ENCODE assay signal across 9 mouse cellular contexts in the genomic region with DNA sequence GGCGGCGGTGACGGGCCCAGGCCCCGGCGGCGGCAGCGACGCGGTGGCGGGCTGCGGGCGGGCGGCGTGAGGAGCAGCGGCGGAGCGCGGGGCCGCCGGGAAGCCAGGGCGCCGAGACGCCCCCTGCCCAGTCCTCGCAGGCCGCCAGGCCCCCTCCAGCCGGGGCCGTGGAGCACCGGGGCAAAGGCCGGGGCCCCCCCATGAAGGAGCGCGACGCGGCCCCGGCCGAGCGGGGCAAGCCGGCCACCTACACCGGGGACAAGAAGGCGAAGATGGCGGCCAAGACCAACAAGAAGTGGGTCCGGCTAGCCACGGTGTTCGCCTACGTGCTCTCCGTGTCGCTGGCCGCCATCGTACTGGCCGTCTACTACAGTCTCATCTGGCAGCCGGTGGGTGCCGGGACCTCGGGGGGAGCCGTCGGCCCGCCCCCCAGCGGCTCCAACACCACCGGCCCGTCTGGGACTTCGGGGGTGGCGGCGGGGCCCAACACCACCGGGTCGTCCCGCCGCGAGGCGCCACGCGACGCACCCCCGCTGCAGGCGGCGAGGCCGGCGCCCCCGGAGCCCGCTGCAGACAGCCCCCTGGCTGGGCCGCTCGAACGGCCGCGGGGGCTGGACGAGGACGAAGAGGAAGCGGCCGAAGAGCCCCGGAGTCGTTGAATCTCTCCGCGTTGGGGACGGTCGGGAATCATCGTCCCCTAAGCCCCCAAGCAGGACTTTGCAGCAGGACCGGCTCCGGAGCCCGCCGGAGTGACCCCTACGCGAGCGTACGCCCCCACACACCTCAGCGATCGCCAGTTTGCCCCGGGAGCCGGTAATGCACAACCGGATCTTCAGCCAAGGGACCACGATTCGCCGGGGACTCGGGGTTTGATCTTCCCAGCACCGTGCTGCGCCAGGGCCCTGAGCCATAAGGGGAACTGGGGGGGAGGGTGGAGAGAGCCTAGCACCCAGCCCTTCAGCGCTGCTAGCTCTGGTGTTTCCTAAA. TPM values are rescaled to one million over a fixed set of nuclear protein-coding genes. Genes with fewer than 3 reads are reported as not detected.
A peak's percentile ranks its signal among the peaks of the same experiment; 100 is the strongest.
DNase-seq lines count a peak whose midpoint lies in the region; ATAC-seq and TF ChIP-seq lines count a peak whose summit lies in the region.
"Had no signal": no experiment of that assay in that cellular context is flagged by ENCODE, and none has a peak within 500 bp of the region (broad histone marks: within the 10 kb centered on the region; RNA-seq: fewer than 3 reads in every experiment).

No protein-coding gene starts in this region.

- no peak for TF ChIP-seq CTCF in cortical plate, adult 2 months (IDR thresholded peaks at IDR 0.05; ENCODE audit: extremely low read depth, insufficient read depth, low read length)

- H3K9ac ChIP-seq in ES-E14 (ENCODE audit: insufficient read depth, low read depth, low read length, poor library complexity, severe bottlenecking) = peak overlapping the region; percentile 69
- H3K9ac ChIP-seq in heart, embryonic 15.5 days = peak overlapping the region; percentile 98
- peak overlapping the region; percentile 92 for H3K9ac ChIP-seq in midbrain, embryonic 13.5 days (replicated peaks)

- TF ChIP-seq POLR2A in cortical plate, adult 2 months (IDR thresholded peaks at IDR 0.05; ENCODE audit: extremely low read depth, insufficient read depth, low read length) = no peak

- H3K4me1 ChIP-seq in ES-E14 (ENCODE audit: control insufficient read depth in 2 of 2, insufficient read depth in 2 of 2, low read length in 2 of 2, poor library complexity in 1 of 2) = no peaks in the 10 kb centered on the region
- H3K4me1 ChIP-seq in cortical plate, adult 2 months (ENCODE audit: control insufficient read depth, insufficient read depth, low read length) = peaks cover 12% of the 10 kb centered on the region
- H3K4me1 ChIP-seq in heart, embryonic 15.5 days (replicated peaks) = peaks cover 59% of the 10 kb centered on the region
- peaks cover 52% of the 10 kb centered on the region for H3K4me1 ChIP-seq in midbrain, embryonic 13.5 days (replicated peaks)

- ATAC-seq in heart, embryonic 15.5 days (replicated peaks; ENCODE audit: insufficient number of reproducible peaks, insufficient read depth, low FRiP score, low read depth) = peak; percentile 40
- peak; percentile 62 for ATAC-seq in midbrain, embryonic 13.5 days

- in situ Hi-C loops in ES-E14 (cut with MboI; ENCODE audit: low sequenced_read_pairs in 2 of 2, unreplicated experiment in 2 of 2) = loop anchor here in 1 of 2 experiments (5.0 kb wide), 1 partner anchor 151 kb away; no protein-coding TSS in a partner anchor

- peaks cover 15% of the 10 kb centered on the region for H3K27me3 ChIP-seq in heart, embryonic 15.5 days
- H3K27me3 ChIP-seq in midbrain, embryonic 13.5 days = peaks cover 28% of the 10 kb centered on the region

- H3K4me3 ChIP-seq in ES-E14 (ENCODE audit: insufficient read depth in 1 of 2, low read depth in 1 of 2, low read length in 2 of 2, poor library complexity in 1 of 2, severe bottlenecking in 1 of 2) = peak overlapping the region; percentile 69 to 77
- H3K4me3 ChIP-seq in cortical plate, adult 2 months (ENCODE audit: insufficient read depth, low read length) = peak overlapping the region; percentile 94
- H3K4me3 ChIP-seq in heart, embryonic 15.5 days = peak overlapping the region; percentile 94
- H3K4me3 ChIP-seq in midbrain, embryonic 13.5 days (replicated peaks) = peak overlapping the region; percentile 73

- no peaks in the 10 kb centered on the region for H3K9me3 ChIP-seq in ES-E14 (ENCODE audit: control insufficient read depth, insufficient read depth, low read depth, low read length)
- H3K9me3 ChIP-seq in heart, embryonic 15.5 days (replicated peaks) = no peaks in the 10 kb centered on the region
- no peaks in the 10 kb centered on the region for H3K9me3 ChIP-seq in midbrain, embryonic 13.5 days

- no peak overlapping the region for H3K27ac ChIP-seq in ES-E14 (ENCODE audit: insufficient read depth, low read depth, low read length, poor library complexity, severe bottlenecking)
- 0 out of 2 replicates have a peak overlapping the region, but pooled peaks have one; percentile 51 for H3K27ac ChIP-seq in cortical plate, adult 2 months (ENCODE audit: insufficient read depth, low read length)
- H3K27ac ChIP-seq in heart, embryonic 15.5 days = peak overlapping the region; percentile 83
- H3K27ac ChIP-seq in midbrain, embryonic 13.5 days = peak overlapping the region; percentile 77

- peak; percentile 67 for DNase-seq in adrenal gland, adult 2 months
- no peak for DNase-seq in adrenal gland, adult 8-10 months
- DNase-seq in ES-E14 (ENCODE audit: low read depth, low spot score) = no peak
- DNase-seq in kidney, postnatal 36 days = peak; percentile 25 to 57
- DNase-seq in testis, postnatal 14 days (ENCODE audit: low spot score) = peak; percentile 67

- WGBS in heart, embryonic 15.5 days = under 1% methylated on average over 101 of the region's 113 CpGs
- under 1% methylated on average over 87 of the region's 113 CpGs for WGBS in midbrain, embryonic 13.5 days

- no peaks in the 10 kb centered on the region for H3K36me3 ChIP-seq in ES-E14 (ENCODE audit: control insufficient read depth, insufficient read depth, low read length, poor library complexity, severe bottlenecking)
- H3K36me3 ChIP-seq in heart, embryonic 15.5 days = 0 out of 2 replicates have a peak, but pooled peaks cover 6% of the 10 kb centered on the region
- no peaks in the 10 kb centered on the region for H3K36me3 ChIP-seq in midbrain, embryonic 13.5 days

- H3K4me2 ChIP-seq in heart, embryonic 15.5 days = peak overlapping the region; percentile 91
- H3K4me2 ChIP-seq in midbrain, embryonic 13.5 days (replicated peaks) = peak overlapping the region; percentile 83

TF ChIP-seq in ES-E14, 5 proteins besides CTCF, POLR2A, EP300 and RAD21:
- TF ChIP-seq ZNF384 (IDR thresholded peaks at IDR 0.05; ENCODE audit: low read depth, low read length) (no peak), HCFC1 (IDR thresholded peaks at IDR 0.05; ENCODE audit: borderline replicate concordance, insufficient read depth, low read length) (no peak), CHD2 (IDR thresholded peaks at IDR 0.05; ENCODE audit: low read depth, low read length) (no peak), MAFK (IDR thresholded peaks at IDR 0.05; ENCODE audit: insufficient read depth, low read depth, low read length) (no peak), ZC3H11A (IDR thresholded peaks at IDR 0.05; ENCODE audit: borderline replicate concordance, low read depth, low read length) (no peak)

RNA-seq across cellular contexts. Expression of gene Inafm2, which starts 0.7 kb away (rescaled TPM):
- 10 to 100 TPM; 30.0 to 45.0 TPM for total RNA-seq in adrenal gland, adult 2 months (2021)
- polyA plus RNA-seq in adrenal gland, adult 2 months (2012; rRNA removed) = 22.1 and 31.3 TPM in 2 replicates
- total RNA-seq in adrenal gland, adult 8-10 months (2022) = 10 to 100 TPM; 36.3 to 48.6 (median 39.9) TPM
- 2.2 and 2.7 TPM in 2 replicates for total RNA-seq in ES-E14 (2012; rRNA removed)
- polyA plus RNA-seq in cortical plate, adult 2 months (2012; rRNA removed) = 22.4 and 24.7 TPM in 2 replicates
- 42.1 and 44.7 TPM in 2 replicates for polyA plus RNA-seq in heart, embryonic 15.5 days (2015; fragmentation: Nextera tagmentation; extraction: Ambion mirVana)
- 24.6 and 25.8 TPM in 2 replicates for polyA plus RNA-seq in midbrain, embryonic 13.5 days (2015; fragmentation: Nextera tagmentation; extraction: Ambion mirVana)

RNA-seq across cellular contexts. Expression of gene Ccdc9b, which starts 16.3 kb away (rescaled TPM):
- total RNA-seq in adrenal gland, adult 2 months (2021) = 10 to 100 TPM in 1 of 2 experiments, 1 to 10 TPM in 1; 3.3 to 13.9 TPM
- 4.0 and 5.3 TPM in 2 replicates for polyA plus RNA-seq in adrenal gland, adult 2 months (2012; rRNA removed)
- 10 to 100 TPM in 2 of 4 experiments, 1 to 10 TPM in 2; 5.3 to 18.8 (median 11.2) TPM for total RNA-seq in adrenal gland, adult 8-10 months (2022)
- total RNA-seq in ES-E14 (2012; rRNA removed) = 1.1 and 3.1 TPM in 2 replicates
- 3.5 and 4.2 TPM in 2 replicates for polyA plus RNA-seq in cortical plate, adult 2 months (2012; rRNA removed)
- polyA plus RNA-seq in heart, embryonic 15.5 days (2015; fragmentation: Nextera tagmentation; extraction: Ambion mirVana) = 2.4 and 3.0 TPM in 2 replicates
- 1.7 and 2.1 TPM in 2 replicates for polyA plus RNA-seq in midbrain, embryonic 13.5 days (2015; fragmentation: Nextera tagmentation; extraction: Ambion mirVana)

RNA-seq across cellular contexts. Expression of gene Plcb2, which starts 18.0 kb away (rescaled TPM):
- total RNA-seq in adrenal gland, adult 2 months (2021) = 1 to 10 TPM; 1.6 to 2.4 TPM
- polyA plus RNA-seq in adrenal gland, adult 2 months (2012; rRNA removed) = 0.97 and 1.4 TPM in 2 replicates
- total RNA-seq in adrenal gland, adult 8-10 months (2022) = 1 to 10 TPM; 2.0 to 4.1 (median 3.0) TPM
- total RNA-seq in ES-E14 (2012; rRNA removed) = 0.09 TPM in 1 of 2 replicates, not detected in the other
- 2.9 and 3.0 TPM in 2 replicates for polyA plus RNA-seq in cortical plate, adult 2 months (2012; rRNA removed)
- 3.2 and 3.8 TPM in 2 replicates for polyA plus RNA-seq in heart, embryonic 15.5 days (2015; fragmentation: Nextera tagmentation; extraction: Ambion mirVana)
- polyA plus RNA-seq in midbrain, embryonic 13.5 days (2015; fragmentation: Nextera tagmentation; extraction: Ambion mirVana) = 0.11 and 0.13 TPM in 2 replicates

RNA-seq across cellular contexts. Expression of gene Phgr1, which starts 26.4 kb away (rescaled TPM):
- not detected for total RNA-seq in adrenal gland, adult 2 months (2021)
- polyA plus RNA-seq in adrenal gland, adult 2 months (2012; rRNA removed) = 0.83 TPM in 1 of 2 replicates, not detected in the other
- total RNA-seq in adrenal gland, adult 8-10 months (2022) = not detected
- total RNA-seq in ES-E14 (2012; rRNA removed) = not detected in 2 replicates
- not detected in 2 replicates for polyA plus RNA-seq in cortical plate, adult 2 months (2012; rRNA removed)
- polyA plus RNA-seq in heart, embryonic 15.5 days (2015; fragmentation: Nextera tagmentation; extraction: Ambion mirVana) = not detected in 2 replicates
- not detected in 2 replicates for polyA plus RNA-seq in midbrain, embryonic 13.5 days (2015; fragmentation: Nextera tagmentation; extraction: Ambion mirVana)
- total RNA-seq: layer of hippocampus, postnatal 36 days had no signal

RNA-seq across cellular contexts. Expression of gene Disp2, which starts 33.3 kb away (rescaled TPM):
- total RNA-seq in adrenal gland, adult 2 months (2021) = 10 to 100 TPM; 27.0 to 38.5 TPM
- 25.9 and 27.7 TPM in 2 replicates for polyA plus RNA-seq in adrenal gland, adult 2 months (2012; rRNA removed)
- 10 to 100 TPM; 43.7 to 68.9 (median 51.7) TPM for total RNA-seq in adrenal gland, adult 8-10 months (2022)
- 0.21 and 0.31 TPM in 2 replicates for total RNA-seq in ES-E14 (2012; rRNA removed)
- polyA plus RNA-seq in cortical plate, adult 2 months (2012; rRNA removed) = 128 and 137 TPM in 2 replicates
- 0.20 and 0.96 TPM in 2 replicates for polyA plus RNA-seq in heart, embryonic 15.5 days (2015; fragmentation: Nextera tagmentation; extraction: Ambion mirVana)
- polyA plus RNA-seq in midbrain, embryonic 13.5 days (2015; fragmentation: Nextera tagmentation; extraction: Ambion mirVana) = 32.7 and 35.8 TPM in 2 replicates

Comparison
In these comparisons a context has a peak if more than half of its experiments do, and no peak if none do; other contexts are left out.
1. DNase-seq: peak in adrenal gland, adult 2 months (single experiment), kidney, postnatal 36 days (2 of 2) and testis, postnatal 14 days (single experiment); none in adrenal gland, adult 8-10 months (single experiment) and ES-E14 (single experiment).
2. Peak in every context shown above with its lines, with median percentiles within 50 percentile points of each other: H3K4me3 ChIP-seq and H3K9ac ChIP-seq.